ENCODE assay signal across 8 mouse cellular contexts in the genomic region with DNA sequence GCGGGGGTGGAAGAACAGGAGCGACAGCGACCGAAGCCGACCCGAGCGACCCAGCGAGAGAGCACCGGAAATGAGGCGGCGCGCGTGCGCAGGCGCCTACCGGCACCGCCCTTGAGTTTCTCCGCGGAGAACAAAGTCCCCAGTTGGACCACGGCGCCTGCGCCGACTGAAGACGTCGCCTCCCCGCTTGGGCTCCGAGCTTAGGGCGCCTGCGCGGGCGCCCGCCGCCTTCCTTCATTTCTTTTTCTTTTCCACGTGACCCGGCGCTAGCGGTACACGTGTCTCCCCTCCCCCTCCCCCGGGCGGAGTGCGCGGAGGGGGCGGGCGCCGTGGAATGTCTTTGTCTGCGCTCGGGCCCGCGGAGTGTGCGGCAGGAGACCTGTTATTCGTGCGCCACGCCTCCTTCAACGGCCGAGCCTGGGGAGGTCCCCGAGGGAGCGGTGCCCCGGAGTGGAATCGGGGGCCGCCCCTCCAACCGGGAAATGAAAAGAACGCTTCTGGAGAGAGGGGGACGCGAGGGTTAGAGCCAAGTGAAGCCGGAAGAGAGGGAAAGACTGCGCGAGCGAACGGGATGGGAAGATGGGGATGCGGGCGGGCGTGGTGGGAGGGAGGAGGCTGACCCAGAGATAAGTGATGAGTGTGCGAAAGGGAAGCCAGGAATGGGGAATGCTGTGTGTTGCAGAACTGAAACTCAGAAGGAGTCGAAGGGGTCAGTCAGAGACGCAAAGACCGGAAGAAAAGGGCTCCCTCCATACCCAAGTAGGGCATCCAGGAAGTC. TPM values are rescaled to one million over a fixed set of nuclear protein-coding genes. Genes with fewer than 3 reads are reported as not detected.
DNase-seq lines count a peak whose midpoint lies in the region; ATAC-seq and TF ChIP-seq lines count a peak whose summit lies in the region.

A gene (minus strand): TSS at position 72 of the 778 bp plus-strand sequence.

- TF ChIP-seq POLR2A in lung, adult 2 months (IDR thresholded peaks at IDR 0.05; ENCODE audit: borderline replicate concordance, extremely low read depth, low read depth, low read length), result peak; percentile 81; the same call in 1 of the 2 replicates

- H3K27me3 ChIP-seq in forebrain, embryonic 15.5 days, result no peaks in the 10 kb centered on the region

- in situ Hi-C loops in ES-E14 (cut with MboI; ENCODE audit: low sequenced_read_pairs in 2 of 2, unreplicated experiment in 2 of 2), result no loop called here

- peak; percentile 97 for DNase-seq in ES-E14 (ENCODE audit: low read depth, low spot score)
- DNase-seq in cerebellum, adult 11-12 months, result peak; percentile 97
- DNase-seq in heart, postnatal 25 days (ENCODE audit: low spot score), result peak; percentile 94
- DNase-seq in layer of hippocampus, adult 18-20 months (ENCODE audit: low spot score in 2 of 2), result peak; percentile 95 to 97
- peak; percentile 95 for DNase-seq in lung, adult 2 months
- DNase-seq in thymus, adult 18-20 months, result peak; percentile 97 to 98

- peak within 1 kb of the TSS; percentile 91 for H3K27ac ChIP-seq in ES-E14 (ENCODE audit: insufficient read depth, low read depth, low read length, poor library complexity, severe bottlenecking)
- peak within 1 kb of the TSS; percentile 100 for H3K27ac ChIP-seq in forebrain, embryonic 15.5 days (replicated peaks)

- no peaks in the 10 kb centered on the region for H3K36me3 ChIP-seq in ES-E14 (ENCODE audit: control insufficient read depth, insufficient read depth, low read length, poor library complexity, severe bottlenecking)
- H3K36me3 ChIP-seq in forebrain, embryonic 15.5 days, result no peaks in the 10 kb centered on the region

- WGBS in forebrain, embryonic 15.5 days, result under 1% methylated on average over 71 of the region's 76 CpGs
- WGBS in lung, adult 2 months, result under 1% methylated on average over 76 of the region's 76 CpGs

- peaks cover 2 to 8% of the 10 kb centered on the region in 2 experiments; a peak in 2 of 4 replicates for H3K4me1 ChIP-seq in ES-E14 (ENCODE audit: control insufficient read depth in 2 of 2, insufficient read depth in 2 of 2, low read length in 2 of 2, poor library complexity in 1 of 2)
- peaks cover 35% of the 10 kb centered on the region for H3K4me1 ChIP-seq in forebrain, embryonic 15.5 days
- H3K4me1 ChIP-seq in lung, adult 2 months (ENCODE audit: control insufficient read depth, insufficient read depth, low read length), result peaks cover 5% of the 10 kb centered on the region

- intact Hi-C loops in heart, postnatal 25 days (cut with DNase I), result loop anchor here (5.0 kb wide), 2 partner anchors 40 to 80 kb away; no protein-coding TSS in a partner anchor

- no peaks in the 10 kb centered on the region for H3K9me3 ChIP-seq in ES-E14 (ENCODE audit: control insufficient read depth, insufficient read depth, low read depth, low read length)
- H3K9me3 ChIP-seq in forebrain, embryonic 15.5 days, result no peaks in the 10 kb centered on the region

- peak within 1 kb of the TSS; percentile 95 for H3K9ac ChIP-seq in ES-E14 (ENCODE audit: insufficient read depth, low read depth, low read length, poor library complexity, severe bottlenecking)
- H3K9ac ChIP-seq in forebrain, embryonic 15.5 days (replicated peaks), result peak within 1 kb of the TSS; percentile 96

- TF ChIP-seq CTCF in lung, adult 2 months (IDR thresholded peaks at IDR 0.05; ENCODE audit: insufficient read depth, low read length), result no peak

- peak; percentile 95 for ATAC-seq in forebrain, embryonic 15.5 days (replicated peaks)
- ATAC-seq in neutrophil, adult 5-6 weeks (ENCODE audit: extremely low read depth, insufficient number of reproducible peaks, low FRiP score, poor library complexity, severe bottlenecking), result peak; percentile 83

- peak within 1 kb of the TSS; percentile 91 to 95 for H3K4me3 ChIP-seq in ES-E14 (ENCODE audit: insufficient read depth in 1 of 2, low read depth in 1 of 2, low read length in 2 of 2, poor library complexity in 1 of 2, severe bottlenecking in 1 of 2)
- H3K4me3 ChIP-seq in forebrain, embryonic 15.5 days, result peak within 1 kb of the TSS; percentile 87
- peak within 1 kb of the TSS; percentile 68 for H3K4me3 ChIP-seq in lung, adult 2 months (replicated peaks; ENCODE audit: extremely low read depth, low read depth, low read length)

- H3K4me2 ChIP-seq in forebrain, embryonic 15.5 days (replicated peaks), result peak within 1 kb of the TSS; percentile 67

TF ChIP-seq in ES-E14, 5 proteins besides CTCF, POLR2A, EP300 and RAD21:
- TF ChIP-seq ZC3H11A (IDR thresholded peaks at IDR 0.05; ENCODE audit: borderline replicate concordance, low read depth, low read length) (no peak), CHD2 (IDR thresholded peaks at IDR 0.05; ENCODE audit: low read depth, low read length) (no peak), MAFK (IDR thresholded peaks at IDR 0.05; ENCODE audit: insufficient read depth, low read depth, low read length) (no peak), ZNF384 (IDR thresholded peaks at IDR 0.05; ENCODE audit: low read depth, low read length) (no peak), HCFC1 (IDR thresholded peaks at IDR 0.05; ENCODE audit: borderline replicate concordance, insufficient read depth, low read length) (no peak; the same call in 1 of the 2 replicates)

RNA-seq across cellular contexts. Expression of the gene that starts here (rescaled TPM):
- total RNA-seq in ES-E14 (2012; rRNA removed), result 39.6 and 58.2 TPM in 2 replicates
- polyA plus RNA-seq in forebrain, embryonic 15.5 days (2015; fragmentation: Nextera tagmentation; extraction: Ambion mirVana), result 175 and 187 TPM in 2 replicates
- 10 to 100 TPM; 38.0 to 46.9 TPM for total RNA-seq in heart, postnatal 25 days (2021)
- total RNA-seq in layer of hippocampus, adult 18-20 months (2021), result 10 to 100 TPM; 82.7 to 88.7 TPM
- 34.8 and 44.5 TPM in 2 replicates for polyA plus RNA-seq in lung, adult 2 months (2012; rRNA removed)
- 102 and 104 TPM in 2 replicates for total RNA-seq in neutrophil, adult 5-6 weeks (2017)

Comparison
In these comparisons a context has a peak if more than half of its experiments do, and no peak if none do; other contexts are left out.
1. Peak in every context shown above with its lines: DNase-seq, ATAC-seq, H3K4me3 ChIP-seq and H3K27ac ChIP-seq.